Mouse (Mus musculus) common myeloid progenitor, adult 5-6 weeks (primary cell): ENCODE data around the gene 4930404H24Rik. TPM values are rescaled to one million over a fixed set of nuclear protein-coding genes. Genes with fewer than 3 reads are reported as not detected.
A peak's percentile ranks its signal among the peaks of the same experiment; 100 is the strongest.

Experiments used
- ATAC-seq: replicated peaks from 2 replicates; pipeline ENCODE4 v1.8.0; 2016; ENCODE audit warnings: low read depth, mild to moderate bottlenecking, moderate TSS enrichment, inconsistent platforms; ENCODE audit not compliant: poor library complexity, severe bottlenecking
- total RNA-seq: library from RNA; stranded (forward); fragments of 200-1000, 187-1606 nt; gene quantifications from 2 replicates; pipeline ENCODE4 v1.2.3, GENCODE M21; 2017

The 4930404H24Rik gene
- total RNA-seq, 1 experiment from 2014 or later, result not detected

DNA sequence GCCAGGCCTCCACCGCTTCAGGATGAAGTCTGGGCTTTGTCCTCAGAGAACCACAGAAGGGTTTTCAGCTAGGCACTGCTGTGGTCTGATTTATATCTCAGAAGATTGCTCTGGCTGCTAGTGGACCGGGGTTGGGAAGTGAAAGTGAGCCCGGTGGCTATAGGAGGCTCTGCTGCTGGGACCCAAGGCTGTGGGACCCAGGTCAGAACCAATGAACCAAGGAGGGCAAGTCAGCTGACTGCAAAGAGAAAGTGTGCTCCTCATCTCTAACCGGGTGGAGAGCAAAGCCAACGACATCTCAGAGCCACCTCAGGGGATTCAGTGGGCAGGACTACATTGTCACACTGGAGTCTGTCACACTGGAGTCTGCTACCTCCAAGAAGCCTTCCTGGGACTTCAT is 13.8 kb downstream of the 4930404H24Rik start:
- ATAC-seq, result peak; percentile 55

DNA sequence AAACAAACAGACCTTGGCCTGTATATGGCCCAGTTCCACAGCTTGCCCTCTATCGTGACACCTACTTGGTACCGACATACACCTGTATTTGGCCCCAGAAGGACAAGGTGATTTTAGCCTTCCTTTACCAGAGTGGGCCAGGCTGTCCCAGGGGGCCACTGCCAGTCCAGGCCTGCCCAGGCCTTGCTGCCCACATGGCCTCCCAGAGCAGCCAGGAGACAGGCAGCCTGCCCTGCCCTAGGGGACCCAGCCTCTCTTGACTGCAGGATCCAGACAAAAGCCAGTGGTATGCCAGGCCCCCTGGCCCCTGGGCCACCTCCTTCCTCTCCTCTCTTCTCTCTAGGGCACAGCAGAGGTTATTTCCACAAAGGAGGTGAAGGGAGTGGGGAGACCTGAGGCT is 15.4 kb downstream of the 4930404H24Rik start:
- ATAC-seq, result no peak

DNA sequence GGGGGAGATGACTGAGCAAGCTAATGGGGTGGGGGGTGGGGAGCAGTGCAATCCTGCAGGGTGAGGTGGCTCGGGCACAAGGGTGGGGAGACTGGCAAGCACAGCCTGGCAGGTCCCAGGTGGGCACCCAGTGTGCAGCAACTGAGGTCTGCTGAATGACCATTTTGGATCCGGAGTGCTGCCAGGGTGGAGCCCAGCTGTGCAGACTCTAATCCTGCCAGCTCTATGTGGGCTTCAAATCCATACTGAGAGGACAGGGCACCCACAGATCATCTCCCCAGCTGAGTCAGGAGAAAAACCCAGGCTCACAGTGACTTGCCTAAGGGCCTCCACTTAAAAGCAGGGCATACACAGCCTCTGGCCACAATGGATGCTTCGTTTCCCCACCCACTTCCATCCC is 15.8 kb downstream of the 4930404H24Rik start:
- ATAC-seq, result no peak

DNA sequence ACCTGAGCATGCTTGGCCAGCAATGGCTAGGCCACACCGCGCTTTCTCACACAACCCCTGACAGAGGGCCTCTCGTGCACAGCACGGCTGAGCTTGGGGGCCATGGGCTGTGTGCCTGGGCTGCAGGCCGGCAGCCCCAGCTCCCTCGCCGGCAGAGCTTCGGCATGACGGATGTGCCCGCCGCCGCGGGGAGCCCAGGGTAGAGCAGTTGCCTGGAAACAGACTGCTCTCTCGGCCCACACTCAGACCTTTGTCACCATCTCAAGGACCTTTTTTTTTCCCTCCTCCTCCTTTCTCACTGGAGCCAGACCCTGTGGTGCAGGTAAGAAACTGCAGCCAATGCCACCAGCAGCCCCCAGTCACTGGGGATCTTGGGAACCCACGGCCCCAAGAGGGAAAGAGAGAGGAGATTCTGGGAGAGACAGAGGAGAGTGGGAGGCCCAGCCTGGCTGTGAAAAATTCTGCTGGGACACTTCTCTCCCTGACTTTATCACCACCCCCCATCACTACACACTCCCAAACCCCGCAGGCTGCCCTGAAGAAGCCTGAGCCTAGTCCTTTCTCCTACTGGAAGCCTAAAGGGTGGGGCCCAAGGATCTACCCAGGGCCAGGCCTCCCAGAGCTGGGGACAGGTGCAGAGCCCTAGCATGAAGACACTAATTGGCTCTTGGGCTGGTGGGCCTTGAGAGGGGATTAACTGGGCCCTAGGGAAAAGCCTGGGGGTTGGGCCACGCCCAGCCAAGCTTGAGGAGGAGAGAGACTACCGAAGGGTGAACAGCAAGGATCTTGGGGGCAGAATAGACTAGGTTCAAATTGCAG is 16.8 kb downstream of the 4930404H24Rik start:
- ATAC-seq, result peak; percentile 33

DNA sequence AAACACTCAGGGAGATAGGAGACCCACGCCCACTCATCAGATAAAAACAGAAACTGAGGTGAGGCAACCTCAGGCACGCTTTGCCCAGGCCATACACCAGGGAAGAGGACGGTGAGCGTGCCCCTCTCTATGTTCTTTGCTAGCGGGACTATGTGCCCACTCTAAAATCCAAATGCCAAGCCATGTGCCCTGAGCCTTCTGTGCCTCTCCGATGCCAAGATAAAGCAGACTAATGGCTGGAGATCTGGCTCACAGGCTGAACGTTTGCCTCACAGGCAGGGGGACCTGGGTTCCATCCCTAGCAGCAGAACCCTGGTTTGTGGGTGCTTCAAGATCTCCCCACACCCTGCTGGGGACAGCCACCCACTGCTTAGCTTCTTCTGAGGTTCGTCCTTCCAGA is 17.5 kb downstream of the 4930404H24Rik start:
- no peak for ATAC-seq

DNA sequence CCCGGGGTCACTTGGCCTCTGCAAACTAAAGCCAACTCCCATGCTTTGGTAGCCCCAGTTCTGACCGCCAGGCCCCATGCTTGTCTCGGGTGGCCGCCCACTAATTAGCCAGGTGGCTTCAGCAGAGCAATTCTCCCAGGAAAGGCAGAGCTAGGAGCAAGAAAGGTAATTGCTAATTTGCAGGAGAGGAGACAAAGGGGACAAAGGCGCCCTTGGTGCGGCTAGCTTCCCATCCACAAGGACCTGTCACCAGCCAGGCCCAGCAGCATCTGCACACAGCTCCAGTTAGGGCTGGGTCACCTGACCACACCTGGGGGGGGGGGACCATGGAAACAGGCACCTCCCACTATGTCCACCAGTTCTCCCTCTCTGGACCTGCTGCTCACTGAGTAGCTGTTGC is 19.0 kb downstream of the 4930404H24Rik start:
- no peak for ATAC-seq

DNA sequence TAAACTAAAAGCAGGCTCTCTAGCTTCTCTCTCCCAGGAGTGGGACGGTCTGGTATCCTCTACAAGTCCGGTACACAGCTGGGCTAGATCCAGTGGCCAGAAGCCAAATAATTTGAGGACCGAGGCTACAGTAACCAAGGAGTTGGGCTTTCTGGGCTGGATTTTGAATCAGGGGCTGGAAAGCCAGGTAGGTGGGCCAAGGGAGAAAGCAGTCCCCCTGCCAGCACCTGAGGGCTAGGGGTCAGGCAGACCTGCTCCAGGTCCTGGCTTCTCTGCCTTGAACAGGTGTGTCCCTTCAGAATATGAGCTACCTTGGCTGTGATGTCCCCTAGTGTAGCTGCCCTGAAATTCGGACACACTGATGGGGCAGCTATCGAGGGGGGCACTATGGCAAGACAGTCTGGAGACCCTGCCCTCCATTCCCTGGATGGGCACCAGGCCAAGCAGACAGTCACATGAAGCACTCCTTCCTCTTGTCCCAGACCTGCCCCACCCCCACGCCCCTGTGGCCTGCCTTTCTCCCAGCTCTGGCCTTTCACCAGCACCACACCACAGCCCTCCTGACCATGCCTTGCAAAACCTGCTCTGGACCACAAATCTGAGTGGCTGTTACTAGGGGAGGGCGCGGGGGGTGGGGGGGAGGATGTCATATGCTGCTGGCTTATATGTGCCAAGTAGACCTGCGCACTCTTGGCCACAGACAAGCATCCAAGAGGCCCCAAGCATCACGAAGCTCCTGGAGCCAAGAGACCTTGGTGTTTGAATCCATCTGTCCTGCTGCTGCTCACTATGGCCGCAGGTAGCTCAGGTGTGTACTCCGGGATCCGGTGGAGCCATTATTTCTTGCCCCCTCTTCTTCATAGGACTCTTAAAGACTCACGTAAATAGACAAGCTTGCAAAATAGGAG is 20.1 kb downstream of the 4930404H24Rik start:
- ATAC-seq, result no peak

DNA sequence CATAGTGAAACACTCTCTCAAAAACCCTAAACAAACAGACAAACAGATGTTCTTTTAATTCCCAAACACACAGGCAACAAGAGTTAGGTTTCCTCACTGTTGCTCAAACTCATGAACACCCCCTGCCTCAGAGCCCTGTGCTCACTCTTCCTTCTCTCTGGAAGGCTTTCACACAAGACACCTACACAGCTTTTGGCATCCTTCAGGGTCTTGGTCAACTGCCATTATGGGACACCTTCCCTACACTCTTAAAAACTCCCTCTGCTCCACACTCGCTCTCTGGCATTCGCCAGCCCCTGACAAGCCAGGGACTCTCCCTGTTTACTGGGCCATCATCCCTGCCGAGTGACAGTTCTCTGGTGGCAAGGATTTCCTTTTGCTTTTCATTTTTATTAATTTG is 21.4 kb downstream of the 4930404H24Rik start:
- no peak for ATAC-seq

DNA sequence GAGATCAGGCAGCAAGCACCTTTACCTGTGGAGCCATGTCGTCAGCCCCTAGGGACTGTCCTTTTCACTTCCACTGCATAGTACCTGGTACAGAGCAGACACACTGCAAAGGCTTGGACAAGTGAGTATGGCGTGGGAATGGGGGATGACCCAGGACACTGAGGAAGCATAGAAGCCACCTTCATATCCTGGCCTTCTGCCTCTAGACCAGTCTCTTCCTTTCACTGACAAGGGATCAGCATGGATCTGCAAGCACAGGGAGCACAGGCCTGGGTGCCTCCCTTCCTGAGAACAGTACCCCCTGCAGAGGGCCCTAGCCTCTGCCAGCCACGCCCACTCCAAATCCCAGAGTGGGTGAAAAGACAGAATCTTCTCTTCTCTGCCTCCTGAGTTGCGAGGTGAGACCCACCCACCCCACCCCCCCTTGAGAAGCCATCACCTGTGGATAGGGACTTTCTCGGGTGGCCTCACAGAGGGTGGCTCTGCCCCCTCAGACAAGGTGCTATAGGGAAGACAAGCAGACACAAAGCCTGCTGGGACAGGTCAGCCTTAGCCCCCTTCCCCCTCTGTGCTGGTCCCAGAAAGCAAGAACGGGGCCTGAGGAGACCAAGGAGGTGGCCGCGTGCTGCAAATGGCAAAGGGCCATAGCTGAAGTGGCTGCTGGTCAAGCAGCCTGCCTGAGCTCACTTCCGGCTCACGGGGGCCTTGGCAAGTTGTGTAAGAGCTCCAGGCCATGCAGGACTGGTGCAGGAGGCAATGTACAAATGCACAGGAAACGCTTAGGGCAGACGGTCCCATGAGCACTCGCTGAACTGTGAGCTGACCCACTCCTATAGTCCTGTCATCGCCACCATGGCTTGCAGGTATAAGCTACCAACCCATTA is 22.1 kb downstream of the 4930404H24Rik start:
- ATAC-seq, result no peak

DNA sequence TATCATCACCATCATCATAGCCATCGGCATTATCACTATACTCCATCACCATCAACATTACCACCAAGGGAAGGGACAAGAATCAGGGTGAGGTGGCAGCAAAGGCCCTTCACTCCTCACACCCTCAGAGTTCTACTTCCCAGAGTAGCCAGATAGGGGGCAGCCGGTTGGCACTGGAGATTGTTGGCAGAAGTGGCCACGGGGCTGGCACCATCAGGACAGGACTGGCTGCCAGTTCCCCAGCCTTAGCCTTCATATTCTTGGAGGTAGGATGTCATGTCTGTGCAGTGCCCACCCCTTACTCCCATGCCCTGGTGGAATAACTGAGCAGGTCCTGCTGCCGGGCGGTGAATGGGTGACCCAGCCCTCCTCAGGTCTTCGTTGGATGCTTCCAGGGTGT is 23.0 kb downstream of the 4930404H24Rik start:
- ATAC-seq, result no peak

DNA sequence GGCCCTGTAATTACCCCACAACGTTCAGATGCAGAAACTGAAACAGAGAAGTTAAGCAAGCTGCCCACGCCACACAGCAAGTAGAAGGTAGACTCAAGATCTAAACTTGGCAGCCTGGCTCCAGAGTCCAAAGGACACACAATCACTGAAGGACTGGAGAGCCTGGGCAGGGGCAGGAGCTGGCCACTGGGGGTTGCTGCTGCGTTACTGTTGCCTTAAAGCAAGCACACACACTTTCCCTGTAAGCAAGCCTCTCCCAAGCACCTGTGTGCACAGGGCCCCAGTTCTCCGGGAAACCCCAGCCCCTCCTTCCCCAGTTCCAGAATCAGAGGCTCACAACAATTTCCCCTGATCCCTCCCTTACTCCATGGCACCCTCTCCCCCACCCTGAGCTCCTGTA is 24.4 kb downstream of the 4930404H24Rik start:
- 0 out of 2 replicates have a peak, but pooled peaks have one; percentile 33 for ATAC-seq

DNA sequence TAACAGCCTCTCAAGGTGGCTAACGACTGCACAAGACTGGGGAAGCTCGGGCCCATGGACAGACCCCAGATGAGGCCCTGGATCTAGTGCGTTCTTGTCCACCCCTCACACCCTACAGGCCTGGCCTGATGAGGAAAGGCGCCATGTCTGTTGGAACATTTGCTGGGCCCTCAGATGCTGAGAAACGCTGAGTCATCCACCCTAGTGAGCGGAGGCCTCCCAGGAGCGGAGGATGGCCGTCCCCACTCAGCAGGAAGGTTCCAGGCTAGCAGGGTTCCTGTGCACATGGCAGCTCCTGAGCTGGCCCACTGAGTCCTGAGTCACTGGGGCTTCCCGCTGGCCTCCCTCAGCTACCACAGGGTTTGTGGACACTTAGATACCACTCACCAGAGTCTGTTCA is 27.5 kb downstream of the 4930404H24Rik start:
- peak; percentile 34; the same call in 1 of the 2 replicates for ATAC-seq

DNA sequence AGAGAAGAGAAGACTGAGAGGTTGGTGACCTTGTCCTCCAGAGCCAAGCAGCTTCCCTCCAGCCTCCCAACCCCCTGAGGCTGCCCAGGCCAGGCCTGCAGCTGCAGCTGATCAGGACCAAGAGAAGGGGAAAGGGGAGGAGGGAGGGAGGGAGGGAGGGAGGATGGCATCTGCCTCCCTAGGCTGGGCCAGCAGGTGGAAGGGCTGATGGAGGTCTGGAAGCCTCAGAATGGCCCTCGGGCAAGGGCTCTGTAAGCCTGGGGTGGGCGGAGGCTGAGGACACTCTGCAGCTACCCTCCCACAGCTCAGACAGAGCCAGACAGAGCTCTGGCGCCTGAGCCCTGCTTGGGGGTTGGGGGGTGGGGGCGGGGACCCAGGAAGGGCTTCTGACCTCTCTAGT is 29.7 kb downstream of the 4930404H24Rik start:
- ATAC-seq, result no peak

DNA sequence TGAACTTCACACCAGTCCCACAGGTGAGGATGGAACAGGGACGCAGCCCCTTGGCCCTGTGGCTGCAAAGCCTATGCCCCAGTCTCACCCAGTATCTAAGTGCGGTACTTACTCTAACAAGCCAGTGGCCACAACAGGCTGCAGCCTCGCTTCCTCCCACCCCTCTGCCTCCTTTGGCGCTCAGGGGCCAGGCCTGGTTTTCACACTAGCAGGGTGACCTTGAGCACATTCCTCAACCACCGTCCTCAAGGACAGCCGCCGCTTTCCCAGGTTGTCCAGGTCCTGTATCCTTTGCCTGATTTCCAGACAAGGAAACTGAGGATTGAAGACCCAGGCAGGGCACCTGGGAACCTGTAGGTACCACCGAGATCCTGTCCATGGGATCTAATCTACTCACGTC is 30.6 kb downstream of the 4930404H24Rik start:
- no peak for ATAC-seq

DNA sequence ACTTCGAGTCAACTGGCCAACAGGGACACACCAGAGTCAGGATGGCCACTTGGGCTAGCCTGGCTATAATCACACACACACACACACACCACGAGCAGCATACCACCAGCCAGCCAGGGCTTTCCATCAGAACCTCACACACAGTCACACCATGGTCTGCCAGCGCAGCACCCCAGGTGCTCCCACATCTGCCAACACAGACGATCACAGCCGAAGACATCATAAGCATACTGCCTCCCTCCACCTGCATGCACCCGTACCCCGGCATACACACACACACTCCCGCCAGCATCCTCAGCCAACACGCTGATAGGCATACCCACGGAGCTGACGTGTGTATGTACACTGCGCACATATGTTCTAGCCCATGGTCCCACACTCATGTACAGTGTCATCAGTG is 31.1 kb downstream of the 4930404H24Rik start:
- ATAC-seq, result no peak

DNA sequence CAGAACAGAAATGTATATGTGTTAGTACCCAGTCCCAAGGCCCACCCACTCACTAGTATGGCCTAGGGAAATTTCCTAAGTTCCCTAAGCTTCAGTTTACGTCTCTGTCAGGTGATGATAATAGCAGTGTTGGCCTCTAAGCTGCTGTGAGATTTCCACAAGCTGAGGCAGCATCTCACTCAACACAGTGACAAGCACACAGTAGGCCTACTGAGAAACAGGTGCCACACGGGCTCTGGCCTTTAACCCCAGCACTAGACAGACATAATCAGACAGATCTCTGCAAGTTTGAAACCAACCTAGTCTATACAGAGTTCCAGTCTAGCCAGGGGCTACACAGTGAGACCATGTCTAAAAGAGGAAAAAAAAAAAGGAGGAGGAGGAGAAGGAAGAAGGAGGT is 32.1 kb downstream of the 4930404H24Rik start:
- ATAC-seq, result no peak

DNA sequence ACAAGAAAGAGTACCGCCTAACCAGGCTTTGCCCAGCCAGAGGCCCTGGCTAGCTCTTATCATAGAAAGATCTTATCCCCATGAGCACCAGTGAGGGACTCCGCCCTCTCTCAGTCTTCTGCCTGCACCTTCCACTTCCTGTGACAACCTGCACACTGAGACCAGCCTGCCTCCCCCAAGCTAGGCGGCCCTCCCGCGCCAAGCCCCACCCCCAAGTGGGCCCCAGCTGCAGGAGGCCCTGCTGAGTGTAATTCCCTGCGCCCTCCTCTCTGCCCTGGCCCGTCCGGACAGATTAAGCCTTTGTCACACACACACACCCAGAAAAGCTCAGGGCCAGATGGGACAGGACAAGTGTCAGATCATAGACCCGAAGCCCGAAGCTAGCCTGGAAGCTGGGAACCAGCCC is 33.3 kb downstream of the 4930404H24Rik start:
- ATAC-seq, result peak; percentile 70

DNA sequence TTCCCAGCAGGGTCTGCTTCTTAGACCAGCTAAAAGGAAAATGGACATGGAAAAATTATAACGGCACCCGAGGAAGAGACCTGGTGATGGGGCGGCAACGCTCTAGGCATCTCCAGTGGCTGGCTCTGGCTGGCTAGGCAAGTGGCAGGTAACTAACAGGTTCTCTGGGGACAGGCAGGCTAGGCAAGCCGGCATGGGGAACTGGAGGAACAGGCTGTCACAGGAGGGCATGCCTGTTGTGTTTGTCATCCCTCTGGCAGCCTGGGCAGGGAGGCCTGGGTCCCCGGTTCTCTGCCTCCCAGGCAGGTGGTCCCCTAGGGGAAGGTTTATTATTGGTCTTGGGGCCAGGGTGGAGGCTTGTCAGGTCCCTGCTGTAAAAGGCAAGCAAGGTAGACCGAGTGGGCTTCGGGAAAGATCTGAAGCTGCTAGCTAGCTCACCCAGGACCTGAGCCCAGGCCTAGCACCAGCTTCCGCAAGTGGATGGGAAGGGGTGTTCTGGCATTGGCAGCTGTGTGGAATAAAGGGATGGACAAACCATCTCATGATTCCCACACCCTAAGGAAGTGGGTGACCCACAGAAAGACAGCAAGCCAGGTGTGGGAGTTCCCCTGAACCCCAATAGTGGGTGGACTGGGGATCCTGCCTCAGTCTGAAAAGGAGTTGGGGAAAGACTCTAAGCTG is 34.4 kb downstream of the 4930404H24Rik start:
- ATAC-seq, result no peak
